Mouse (Mus musculus) brain, embryonic 14.5 days (tissue): ENCODE measurements around the gene Strn. TPM values are rescaled to one million over a fixed set of nuclear protein-coding genes. Genes with fewer than 3 reads are reported as not detected.
"Not testable (repeated sequence)": the region's sequence is repeated elsewhere in the genome, so short reads cannot be mapped to it uniquely, and the experiment has no call there.

Experiments used
- DNase-seq: peaks from one replicate; pipeline ENCODE4 v3.0.0-alpha.2; 2011; ENCODE audit warnings: low read depth
- CTCF ChIP-seq: fragments of 200-500 bp; IDR thresholded peaks from 2 replicates; pipeline ENCODE4 v1.5.1; 2012; ENCODE audit warnings: inconsistent platforms, mild to moderate bottlenecking, moderate library complexity, borderline replicate concordance; ENCODE audit not compliant: insufficient read depth, insufficient read length; ENCODE audit errors: extremely low read depth
- POLR2A ChIP-seq: fragments of 200-500 bp; IDR thresholded peaks from 2 replicates; pipeline ENCODE4 v1.6.1; 2012; ENCODE audit warnings: mild to moderate bottlenecking, inconsistent platforms, borderline replicate concordance; ENCODE audit not compliant: poor library complexity, insufficient read depth, insufficient read length, severe bottlenecking; ENCODE audit errors: extremely low read depth
- polyA plus RNA-seq: library from polyadenylated mRNA; depleted of rRNA; stranded (reverse); fragments of >200 nt; gene quantifications from 2 replicates; pipeline ENCODE4 v1.2.3, GENCODE M21; 2012

Gene Strn
- polyA plus RNA-seq, 1 experiment: 12.5 TPM

DNA sequence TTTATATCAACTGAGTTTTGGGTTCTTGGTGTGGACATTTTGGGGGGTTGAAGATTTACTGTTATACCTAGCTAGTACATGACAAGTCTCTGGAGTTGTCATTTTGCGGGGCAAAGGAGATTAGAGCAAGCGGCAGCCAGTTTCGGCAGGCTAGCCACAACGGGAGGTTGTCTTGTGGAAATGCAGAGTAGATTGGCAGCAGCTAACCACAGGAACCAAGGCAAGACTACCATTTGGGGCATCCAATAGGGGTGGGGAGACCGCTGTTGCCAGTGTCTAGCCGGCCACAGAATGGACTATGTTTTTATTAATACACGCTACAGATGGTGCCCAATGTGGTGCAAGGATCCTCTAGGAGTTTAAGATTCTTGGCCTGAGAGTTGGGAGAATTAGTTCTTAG is 28.6 kb downstream of the Strn start:
- no peak for DNase-seq
- no peak for TF ChIP-seq CTCF
- TF ChIP-seq POLR2A: no peak

DNA sequence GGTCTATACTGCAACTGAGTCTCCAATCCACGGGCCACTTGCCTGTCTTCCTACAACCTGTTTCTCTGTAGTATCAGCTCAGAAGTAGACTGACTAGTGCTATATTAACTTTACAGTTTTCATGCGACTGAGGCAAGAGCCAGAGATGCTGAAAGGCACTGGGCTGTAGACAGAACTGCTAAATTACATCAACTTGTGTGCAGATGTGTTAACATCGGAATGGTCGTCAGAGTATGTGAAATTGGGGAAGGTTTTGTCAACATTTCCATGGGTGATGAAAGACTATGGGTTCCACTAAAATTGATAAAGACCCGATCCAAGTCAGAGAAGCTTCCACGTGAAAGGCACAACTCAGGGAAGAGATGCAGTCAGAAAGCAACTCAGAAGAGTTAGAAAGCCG is 34.0 kb downstream of the Strn start:
- TF ChIP-seq POLR2A (no peak), CTCF (no peak)
- DNase-seq: no peak

DNA sequence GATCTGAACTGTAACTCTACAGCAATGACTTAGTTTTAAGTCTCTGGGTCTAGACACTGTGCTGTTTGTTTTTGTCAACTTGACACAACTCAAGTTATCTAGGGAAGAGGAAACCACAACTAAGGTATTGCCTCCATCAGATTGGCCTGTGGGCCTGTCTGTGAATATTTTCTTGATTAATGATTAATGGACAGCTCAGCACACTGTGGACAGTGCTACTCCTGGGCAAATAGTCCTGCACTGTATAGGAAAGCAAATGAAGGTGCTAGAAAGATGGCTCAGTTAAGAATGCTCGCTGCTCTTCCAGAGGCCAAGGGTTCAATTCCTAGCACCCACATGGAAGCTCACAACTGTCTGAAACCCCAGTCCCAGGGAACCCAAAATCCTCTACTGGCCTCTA is 38.0 kb downstream of the Strn start:
- no peak for TF ChIP-seq CTCF
- no peak for TF ChIP-seq POLR2A
- no peak for DNase-seq

DNA sequence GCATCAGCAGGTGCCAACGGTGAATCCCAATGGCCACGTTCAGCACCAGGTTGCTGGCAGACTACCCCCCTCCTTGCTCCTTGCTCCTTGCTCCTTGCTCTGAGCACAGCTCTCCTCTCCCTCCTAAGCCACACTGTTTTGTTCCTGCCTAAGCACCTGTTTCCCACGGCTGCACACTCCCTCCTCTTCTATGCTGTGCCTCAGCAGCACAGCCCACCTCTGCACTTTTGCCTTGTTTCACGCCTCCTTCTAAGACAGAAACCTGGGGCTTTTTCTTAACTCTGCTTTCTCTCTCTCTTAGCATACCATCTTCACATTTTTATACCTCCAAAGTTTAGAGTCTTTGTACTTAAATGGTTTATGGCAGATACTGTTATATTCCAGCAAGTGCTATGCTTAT is 39.5 kb downstream of the Strn start:
- no peak for DNase-seq
- TF ChIP-seq POLR2A: no peak
- no peak for TF ChIP-seq CTCF

DNA sequence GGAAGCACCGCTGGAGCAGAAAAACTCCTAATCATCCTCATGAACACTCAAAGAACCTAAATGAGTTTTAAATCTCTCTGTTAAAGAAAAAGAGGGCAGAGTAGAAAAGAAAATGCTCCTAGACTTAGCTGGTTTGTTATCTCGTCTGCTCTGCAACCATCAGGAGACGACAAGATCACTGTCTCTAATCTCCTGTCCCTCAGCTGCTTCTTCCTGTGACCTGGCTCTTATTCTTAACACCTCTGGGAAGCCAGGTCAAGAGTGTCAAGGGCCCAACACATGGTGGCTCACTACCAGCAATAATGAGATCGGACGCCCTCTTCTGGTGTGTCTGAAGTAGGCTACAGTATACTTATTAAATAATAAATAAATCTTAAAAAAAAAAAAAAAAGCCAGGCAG is 40.1 kb downstream of the Strn start:
- DNase-seq: no peak
- TF ChIP-seq CTCF (no peak), POLR2A (no peak)

DNA sequence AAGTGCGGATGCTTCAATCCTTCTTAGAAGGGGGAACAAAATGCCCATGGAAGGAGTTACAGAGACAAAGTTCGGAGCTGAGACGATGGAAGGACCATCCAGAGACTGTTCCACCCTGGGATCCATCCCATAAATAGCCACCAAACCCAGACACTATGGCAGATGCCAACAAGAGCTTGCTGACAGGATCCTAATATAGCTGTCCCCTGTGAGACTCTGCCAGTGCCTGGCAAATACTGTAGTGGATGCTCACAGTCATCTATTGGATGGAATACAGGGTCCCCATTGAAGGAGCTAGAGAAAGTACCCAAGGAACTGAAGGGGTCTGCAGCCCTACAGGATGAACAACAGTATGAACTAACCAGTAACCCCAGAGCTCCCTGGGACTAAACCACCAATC is 47.8 kb downstream of the Strn start:
- DNase-seq: not testable (repeated sequence)

DNA sequence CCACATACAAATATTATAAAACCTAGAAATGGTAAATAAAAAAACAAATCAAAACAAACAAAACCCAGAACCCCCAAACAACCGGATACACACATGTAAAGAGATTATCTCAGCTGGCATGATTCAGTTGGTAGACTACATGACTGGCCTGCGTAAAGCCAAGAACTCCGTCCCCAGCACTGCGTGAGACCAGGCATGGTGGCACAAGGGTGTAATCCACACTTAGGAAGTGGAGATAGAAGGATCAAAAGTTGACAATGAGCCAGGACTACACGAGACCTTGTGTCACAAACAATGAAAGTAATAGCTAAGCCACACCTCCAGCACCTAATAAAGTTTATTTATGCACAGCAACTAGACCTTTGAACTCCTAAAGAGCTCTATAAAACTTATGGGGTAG is 49.0 kb downstream of the Strn start:
- TF ChIP-seq CTCF (no peak), POLR2A (no peak)
- DNase-seq: no peak

DNA sequence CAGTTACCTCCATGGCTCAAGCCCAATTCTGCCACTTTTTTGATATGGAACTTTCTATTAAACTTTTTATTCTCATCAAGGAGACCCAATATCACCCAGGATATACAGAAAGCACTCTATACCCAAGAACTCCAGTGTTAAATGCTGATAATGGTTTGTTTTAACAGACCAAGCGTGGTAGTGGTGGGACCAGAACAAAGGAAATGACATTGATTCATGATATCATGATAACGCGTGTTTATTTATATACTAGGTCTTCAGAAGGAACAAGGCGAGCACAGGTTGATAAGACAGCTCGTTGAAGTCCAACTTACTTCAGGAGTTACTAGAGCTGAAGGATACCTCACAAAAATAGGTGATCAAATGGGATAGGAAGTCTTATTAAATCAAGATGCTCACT is 52.0 kb downstream of the Strn start:
- no peak for TF ChIP-seq POLR2A
- TF ChIP-seq CTCF: no peak

DNA sequence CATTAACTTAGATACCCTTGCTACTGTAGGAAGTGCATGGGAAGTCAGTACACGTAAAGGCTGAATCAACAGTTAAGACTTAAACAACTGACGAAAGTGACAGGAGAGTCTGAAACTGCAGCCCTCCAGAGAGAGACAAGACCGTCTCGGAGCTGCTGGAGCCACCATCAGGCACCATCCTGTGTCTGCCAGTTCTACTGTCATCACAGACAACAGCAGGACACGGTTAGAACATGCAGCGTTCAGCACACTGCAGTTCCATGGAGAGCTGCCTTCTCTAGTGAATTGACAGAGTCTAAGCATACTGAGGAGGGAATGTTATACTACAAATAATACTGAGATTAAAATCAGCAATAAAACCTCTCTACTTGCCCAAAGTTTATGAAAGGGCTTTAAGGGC is 54.6 kb downstream of the Strn start:
- no peak for DNase-seq
- TF ChIP-seq POLR2A: no peak
- TF ChIP-seq CTCF: no peak

More for the DNA sequence above, 52.0 kb downstream of the Strn start:
- DNase-seq: no peak

DNA sequence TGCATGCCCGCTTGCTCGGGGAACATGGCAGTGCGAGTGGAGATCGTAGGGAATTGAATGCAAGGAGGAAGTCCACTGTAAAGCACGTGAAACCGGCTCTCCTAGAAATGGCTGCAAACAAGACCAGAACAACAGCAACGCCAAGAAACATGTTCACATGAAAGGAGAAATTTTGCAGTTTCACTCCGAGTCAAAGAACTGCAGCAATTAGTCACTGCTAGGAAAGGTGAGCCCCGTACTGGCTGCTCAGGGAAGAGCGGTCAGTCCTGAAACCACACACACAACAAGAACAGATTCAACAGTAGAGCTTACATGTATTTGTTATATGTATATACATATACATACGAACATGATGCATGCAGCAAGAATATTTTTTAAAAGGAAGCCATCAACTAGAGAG is 57.5 kb downstream of the Strn start:
- TF ChIP-seq POLR2A (no peak), CTCF (no peak)
- DNase-seq: no peak

DNA sequence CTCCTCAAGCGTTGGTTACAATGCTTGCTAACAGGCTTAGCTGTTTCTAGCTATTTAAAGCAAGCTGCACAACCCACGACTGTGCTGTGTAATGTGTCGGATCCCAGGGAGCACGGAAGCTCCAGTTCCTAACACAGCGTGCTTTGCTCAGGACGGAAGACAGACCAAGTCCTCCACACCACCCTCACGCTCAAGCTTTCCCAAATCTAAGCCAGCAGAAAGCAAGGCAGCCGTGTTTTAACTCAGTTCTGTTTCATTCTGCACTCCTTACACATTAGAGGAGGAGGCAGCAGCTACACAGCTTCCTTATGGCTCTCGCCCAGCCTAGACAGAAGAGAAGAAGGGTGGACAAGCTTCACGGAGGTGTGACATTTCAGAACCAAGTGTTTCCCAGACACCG is 60.2 kb downstream of the Strn start:
- TF ChIP-seq POLR2A: no peak
- TF ChIP-seq CTCF: no peak

DNA sequence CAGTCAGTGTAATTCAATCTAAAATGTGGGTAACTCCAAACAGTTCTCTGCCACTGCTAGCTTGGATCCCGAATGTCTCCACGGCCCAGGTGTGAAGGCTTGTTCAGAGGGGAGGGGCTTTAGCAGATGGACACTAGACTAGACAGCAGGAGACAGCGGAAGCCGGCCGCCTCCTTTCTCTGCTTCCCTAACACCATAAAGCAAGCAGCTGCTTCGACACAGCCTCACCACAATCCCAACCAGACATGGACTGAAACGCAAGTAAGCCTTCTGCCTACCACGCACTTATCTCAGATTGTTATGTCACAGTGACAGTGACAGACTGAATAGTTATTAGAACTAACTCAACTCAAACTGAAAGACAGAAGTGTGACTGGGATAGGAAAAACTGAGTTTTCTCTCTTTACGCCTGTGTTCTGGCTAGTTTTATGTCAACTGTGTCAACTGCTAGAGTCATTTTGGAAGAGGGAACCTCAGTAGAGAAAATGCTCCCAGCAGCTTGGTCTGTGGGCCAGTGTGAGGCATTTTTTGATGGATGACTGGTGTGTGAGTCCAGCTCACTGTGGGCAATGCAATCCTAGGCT is 71.9 kb downstream of the Strn start:
- TF ChIP-seq POLR2A (no peak), CTCF (no peak)
- DNase-seq: peak; percentile 11

More for the DNA sequence above, 60.2 kb downstream of the Strn start:
- no peak for DNase-seq

DNA sequence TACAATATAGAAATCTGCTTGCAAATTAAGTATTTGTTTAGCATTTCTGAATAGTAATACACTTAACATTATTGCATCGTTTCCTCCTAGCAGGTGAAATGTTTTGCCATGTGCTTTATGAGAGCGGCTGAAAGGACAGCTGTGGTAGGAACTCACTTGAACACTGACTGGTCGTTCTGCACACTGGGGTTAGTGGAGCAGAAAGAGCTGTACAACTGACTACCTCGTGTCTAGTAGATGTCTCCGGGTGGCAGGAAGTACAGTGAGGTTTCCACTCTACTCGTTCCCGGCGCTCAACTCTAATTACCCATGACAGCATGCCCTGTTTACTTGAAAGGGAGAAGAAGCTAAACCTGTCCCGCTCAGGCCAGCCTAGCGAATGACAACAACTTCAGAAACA is 82.2 kb downstream of the Strn start:
- DNase-seq: no peak
- no peak for TF ChIP-seq CTCF
- no peak for TF ChIP-seq POLR2A

DNA sequence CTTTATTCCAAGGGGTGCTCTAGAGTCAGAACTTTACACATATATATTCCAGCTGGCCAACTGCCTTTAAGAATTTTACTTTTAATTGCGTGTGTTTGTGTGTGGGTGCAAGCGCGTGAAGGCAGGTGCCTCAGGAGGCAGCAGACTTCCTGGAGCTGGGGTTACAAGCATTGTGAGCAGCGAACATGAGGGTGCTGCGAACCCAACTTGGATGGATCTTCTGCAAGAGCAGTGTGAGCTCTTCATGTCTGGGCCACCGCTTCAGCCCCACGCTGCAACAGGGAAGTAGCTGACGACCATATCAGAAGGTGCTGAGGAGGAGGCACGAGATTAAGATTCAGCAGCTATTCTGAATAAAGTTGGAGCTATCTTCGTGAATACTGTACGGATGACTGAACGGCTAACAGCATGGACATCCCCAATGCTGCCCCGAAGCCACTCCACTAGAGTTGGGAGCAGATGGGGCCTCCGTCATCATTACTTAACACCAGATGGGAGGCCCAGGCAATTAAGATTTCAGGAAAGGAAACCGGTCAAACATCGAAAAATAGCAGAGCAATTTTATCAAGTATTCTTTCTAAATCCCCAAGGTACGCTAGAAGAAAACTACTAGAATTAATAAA is 93.0 kb downstream of the Strn start:
- TF ChIP-seq POLR2A: no peak
- TF ChIP-seq CTCF: no peak

DNA sequence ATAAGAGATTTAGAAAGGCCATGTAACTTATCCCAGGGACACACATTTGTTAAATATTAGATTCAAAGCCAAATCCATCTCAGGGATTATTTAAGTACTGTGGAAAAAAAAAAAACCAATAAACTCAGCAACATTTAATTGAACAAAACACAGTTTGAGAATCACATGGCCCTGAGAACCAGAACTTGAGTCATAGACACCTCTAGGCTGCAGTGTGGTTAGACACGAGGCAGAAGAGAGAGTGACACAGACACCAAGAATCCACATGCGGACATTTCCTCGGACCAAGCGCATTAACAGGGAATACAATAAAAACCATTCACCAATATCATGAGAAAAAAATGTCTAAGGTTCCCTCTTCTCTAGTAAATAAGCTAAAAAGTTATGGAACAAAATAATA is 94.7 kb downstream of the Strn start:
- no peak for TF ChIP-seq CTCF
- DNase-seq: no peak

More for the DNA sequence above, 93.0 kb downstream of the Strn start:
- DNase-seq: peak; percentile 68

DNA sequence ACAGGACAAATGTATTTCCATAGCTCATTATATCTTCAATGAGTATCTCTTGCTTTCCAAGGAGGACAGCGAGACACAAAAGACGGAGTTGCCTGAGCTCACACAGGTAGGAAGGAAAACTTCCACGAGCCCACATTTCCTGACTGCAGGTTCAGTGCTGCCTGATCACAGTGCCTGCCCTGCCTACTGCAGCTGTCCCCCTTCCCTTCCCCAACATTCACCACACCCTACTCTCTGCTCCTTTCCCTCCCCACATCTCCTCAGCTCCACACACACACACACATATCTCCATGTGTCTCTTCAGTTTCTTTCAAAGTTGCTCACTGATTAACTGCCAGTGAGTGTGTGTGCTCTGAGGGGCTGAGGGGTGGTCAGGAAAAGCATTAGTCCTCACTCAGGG is 96.6 kb downstream of the Strn start:
- TF ChIP-seq CTCF (no peak), POLR2A (no peak)
- DNase-seq: no peak
